Mouse (Mus musculus): Measurements from ENCODE around the gene Fbxo11.
"Not testable (repeated sequence)": the region's sequence is repeated elsewhere in the genome, so short reads cannot be mapped to it uniquely, and the experiment has no call there.

The Fbxo11 gene

GRCm38 (mm10) chr17:87959931-87960330, 105.2 kb downstream of the Fbxo11 start:
- CTCF ChIA-PET, result interaction anchor here in 1 of 4 experiments (0.6 kb wide), 1 partner anchor 162 kb away, joined by 3 read pairs; no protein-coding TSS in a partner anchor
- POLR2A ChIA-PET, result interaction anchor here in 1 of 4 experiments (0.6 to 3.3 kb wide), 3 partner anchors 14 to 196 kb away, joined by 5 to 24 read pairs (median 8); partner anchors contain the start of gene Msh6

- ChIA-PET POLR2A (interaction anchor here in 3 of 4 experiments (0.6 to 3.3 kb wide), 4 partner anchors 14 to 196 kb away, joined by 5 to 24 read pairs (median 12); partner anchors contain the start of gene Msh6 (in 2 of the 3)), CTCF (interaction anchor here in 2 of 4 experiments (0.6 to 1.7 kb wide), 3 partner anchors 9 to 116 kb away, joined by 3 to 8 read pairs (median 4); no protein-coding TSS in a partner anchor)
Observed at GRCm38 (mm10) chr17:87959406-87959805, 105.7 kb downstream of the Fbxo11 start.

GRCm38 (mm10) chr17:87958283-87958682, 106.8 kb downstream of the Fbxo11 start:
- ChIA-PET CTCF (interaction anchor here (0.6 to 2.4 kb wide), 13 partner anchors 9 to 633 kb away, joined by 3 to 11 read pairs (median 4); no protein-coding TSS in a partner anchor), POLR2A (interaction anchor here (1.2 to 3.3 kb wide), 7 partner anchors 8 to 18 kb away, joined by 3 to 24 read pairs (median 5); partner anchors contain the start of gene Msh6 (in 3 of the 4))

GRCm38 (mm10) chr17:87957096-87957840, 107.8 kb downstream of the Fbxo11 start:
- ChIA-PET CTCF (interaction anchor here in 3 of 4 experiments (0.6 to 2.4 kb wide), 6 partner anchors 8 to 145 kb away, joined by 3 to 7 read pairs (median 6); no protein-coding TSS in a partner anchor), POLR2A (interaction anchor here (0.6 to 3.3 kb wide), 10 partner anchors 9 to 168 kb away, joined by 3 to 24 read pairs (median 4); partner anchors contain the start of gene Msh6 (in 3 of the 4))

GRCm38 (mm10) chr17:87954618-87955124, 110.4 kb downstream of the Fbxo11 start:
- CTCF ChIA-PET, POLR2A ChIA-PET: not testable (repeated sequence)

- POLR2A ChIA-PET, result interaction anchor here (0.6 to 2.3 kb wide), 13 partner anchors 16 to 842 kb away, joined by 3 to 16 read pairs (median 5); partner anchors contain the start of genes Msh6 (in 2 of the 4), Msh2 (in 1 of the 4) and Socs5 (in 1 of the 4)
- CTCF ChIA-PET, result interaction anchor here (0.5 to 2.0 kb wide), 52 partner anchors 9 to 634 kb away, joined by 3 to 20 read pairs (median 4); partner anchors contain the start of genes Kcnk12 (in 1 of the 4) and Rpl36-ps4 (in 1 of the 4)
Observed at GRCm38 (mm10) chr17:87948965-87949584, 116.0 kb downstream of the Fbxo11 start.

Measured in embryonic stem cell, embryonic (primary cell).